In genomic region chr5:136540952-136541351, GRCm38 (mm10) we compare ENCODE assay signal across 9 mouse cellular contexts. TPM values are rescaled to one million over a fixed set of nuclear protein-coding genes. Genes with fewer than 3 reads are reported as not detected.
DNase-seq lines count a peak whose midpoint lies in the region; ATAC-seq lines count a peak whose summit lies in the region.
"Had no signal": no experiment of that assay in that cellular context is flagged by ENCODE, and none has a peak within 500 bp of the region (broad histone marks: within the 10 kb centered on the region; RNA-seq: fewer than 3 reads in every experiment).

No protein-coding gene starts in this region.

- H3K36me3 ChIP-seq in intestine, embryonic 15.5 days, result no peaks in the 10 kb centered on the region
- no peaks in the 10 kb centered on the region for H3K36me3 ChIP-seq in intestine, embryonic 16.5 days (ENCODE audit: control insufficient read depth, insufficient read depth, low read length)
- H3K36me3 ChIP-seq in hindbrain, embryonic 12.5 days, result no peaks in the 10 kb centered on the region
- H3K36me3 ChIP-seq: neural tube, embryonic 12.5 days had no signal

- no peaks in the 10 kb centered on the region for H3K27me3 ChIP-seq in intestine, embryonic 15.5 days (replicated peaks)
- H3K27me3 ChIP-seq in intestine, embryonic 16.5 days (replicated peaks; ENCODE audit: control insufficient read depth, insufficient read depth, low read length), result no peaks in the 10 kb centered on the region
- H3K27me3 ChIP-seq in hindbrain, embryonic 12.5 days, result no peaks in the 10 kb centered on the region
- H3K27me3 ChIP-seq: neural tube, embryonic 12.5 days had no signal

- H3K4me2 ChIP-seq in intestine, embryonic 15.5 days (replicated peaks), result no peak overlapping the region
- no peak overlapping the region for H3K4me2 ChIP-seq in intestine, embryonic 16.5 days (ENCODE audit: low read depth, low read length)
- no peak overlapping the region for H3K4me2 ChIP-seq in hindbrain, embryonic 12.5 days (replicated peaks)
- H3K4me2 ChIP-seq: neural tube, embryonic 12.5 days had no signal

- no peak overlapping the region for H3K4me3 ChIP-seq in intestine, embryonic 15.5 days (replicated peaks)
- no peak overlapping the region for H3K4me3 ChIP-seq in intestine, embryonic 16.5 days (ENCODE audit: low read length)
- H3K4me3 ChIP-seq in hindbrain, embryonic 12.5 days, result no peak overlapping the region
- H3K4me3 ChIP-seq: neural tube, embryonic 12.5 days had no signal

- no peak for ATAC-seq in intestine, embryonic 15.5 days
- no peak for ATAC-seq in intestine, embryonic 16.5 days
- ATAC-seq in hindbrain, embryonic 12.5 days (ENCODE audit: low FRiP score), result no peak

- no peaks in the 10 kb centered on the region for H3K9me3 ChIP-seq in intestine, embryonic 15.5 days
- no peaks in the 10 kb centered on the region for H3K9me3 ChIP-seq in intestine, embryonic 16.5 days (ENCODE audit: control insufficient read depth, low read length)
- no peaks in the 10 kb centered on the region for H3K9me3 ChIP-seq in hindbrain, embryonic 12.5 days (replicated peaks)
- H3K9me3 ChIP-seq: neural tube, embryonic 12.5 days had no signal

- H3K27ac ChIP-seq in intestine, embryonic 15.5 days, result 0 out of 2 replicates have a peak overlapping the region, but pooled peaks have one; percentile 32
- H3K27ac ChIP-seq in intestine, embryonic 16.5 days (ENCODE audit: low read length), result no peak overlapping the region
- H3K27ac ChIP-seq in hindbrain, embryonic 12.5 days, result no peak overlapping the region
- H3K27ac ChIP-seq: neural tube, embryonic 12.5 days had no signal

- H3K9ac ChIP-seq in intestine, embryonic 15.5 days, result no peak overlapping the region
- no peak overlapping the region for H3K9ac ChIP-seq in intestine, embryonic 16.5 days (ENCODE audit: low read depth, low read length)
- H3K9ac ChIP-seq in hindbrain, embryonic 12.5 days, result no peak overlapping the region
- H3K9ac ChIP-seq: neural tube, embryonic 12.5 days had no signal

- peak; percentile 95 for DNase-seq in brain, adult 2 months (ENCODE audit: low read depth, low spot score)
- peak; percentile 31 to 76 for DNase-seq in gastrocnemius, postnatal 4 days (ENCODE audit: low spot score in 2 of 2)
- DNase-seq in layer of hippocampus, postnatal 10 days (ENCODE audit: low spot score in 2 of 2), result peak; percentile 55 to 56
- DNase-seq in ovary, postnatal 36 days (ENCODE audit: low spot score), result peak; percentile 58
- DNase-seq in spleen, postnatal 14 days (ENCODE audit: low spot score in 2 of 2), result no peak

- peaks cover 23% of the 10 kb centered on the region for H3K4me1 ChIP-seq in intestine, embryonic 15.5 days (replicated peaks)
- H3K4me1 ChIP-seq in intestine, embryonic 16.5 days (ENCODE audit: control insufficient read depth, insufficient read depth, low read length), result peaks cover 22% of the 10 kb centered on the region; the same call in 1 of the 2 replicates
- H3K4me1 ChIP-seq in hindbrain, embryonic 12.5 days, result 0 out of 2 replicates have a peak, but pooled peaks cover 3% of the 10 kb centered on the region
- H3K4me1 ChIP-seq: neural tube, embryonic 12.5 days had no signal

RNA-seq across cellular contexts. Expression of gene Cux1, which starts 26.3 kb away (rescaled TPM):
- polyA plus RNA-seq in intestine, embryonic 15.5 days (2015; fragmentation: Nextera tagmentation; extraction: Ambion mirVana), result 62.5 and 68.2 TPM in 2 replicates
- polyA plus RNA-seq in intestine, embryonic 16.5 days (2015; fragmentation: Nextera tagmentation; extraction: Ambion mirVana), result 62.2 and 62.5 TPM in 2 replicates
- total RNA-seq in gastrocnemius, postnatal 4 days (2021), result 100 to 1,000 TPM; 118 to 123 TPM
- total RNA-seq in layer of hippocampus, postnatal 10 days (2021), result 10 to 100 TPM; 53.3 to 56.6 TPM
- polyA plus RNA-seq in hindbrain, embryonic 12.5 days (2016; fragmentation: Nextera tagmentation; extraction: Ambion mirVana), result 114 and 117 TPM in 2 replicates

Comparison
In these comparisons a context has a peak if more than half of its experiments do, and no peak if none do; other contexts are left out.
1. DNase-seq: peak in brain, adult 2 months (single experiment), gastrocnemius, postnatal 4 days (2 of 2), layer of hippocampus, postnatal 10 days (2 of 2) and ovary, postnatal 36 days (single experiment); none in spleen, postnatal 14 days (0 of 2).